Mouse (Mus musculus): Measurements from ENCODE around the gene Kank2. TPM values are rescaled to one million over a fixed set of nuclear protein-coding genes. Genes with fewer than 3 reads are reported as not detected.

Gene Kank2
- polyA plus RNA-seq, 1 experiment from 2014 or later, result 14.3 TPM

DNA sequence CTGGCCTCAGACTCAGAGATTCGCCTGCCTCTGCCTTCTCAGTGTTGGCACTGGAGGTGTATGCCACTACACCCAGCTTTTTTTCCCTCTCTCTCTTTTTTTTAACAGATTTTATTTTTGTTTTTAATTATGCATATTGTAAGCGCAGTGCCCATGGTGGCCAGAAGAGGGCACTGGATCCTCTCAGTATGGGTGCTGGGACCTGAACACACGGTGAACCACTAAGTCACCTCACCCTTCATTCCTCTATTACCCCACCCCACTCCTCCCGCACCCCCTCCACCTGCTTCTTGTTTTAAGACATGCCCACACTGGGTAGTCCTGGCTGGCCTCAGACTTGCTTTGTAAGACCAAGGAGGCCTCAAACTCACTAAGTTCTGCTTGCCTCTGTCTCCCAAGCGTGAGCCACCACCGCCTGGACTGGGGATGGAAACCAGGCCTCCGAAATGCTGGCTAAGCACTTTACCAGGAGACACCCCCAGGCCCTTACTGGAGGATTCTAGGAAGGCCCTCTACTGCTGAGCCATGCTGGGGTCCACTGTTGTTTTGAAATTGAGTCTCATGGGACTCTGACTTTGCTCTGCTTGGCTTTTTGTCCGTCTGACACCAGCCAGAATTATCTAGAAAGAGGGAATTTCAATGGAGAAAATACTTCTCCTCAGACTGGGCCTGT, 41.7 kb upstream of the Kank2 start:
- Histone ChIP-seq H3K27ac (ENCODE audit: low read depth, low read length) (no peak overlapping the region), H3K9ac (ENCODE audit: low read depth, low read length) (no peak overlapping the region), H3K4me3 (ENCODE audit: low read length) (no peak overlapping the region), H3K36me3 (ENCODE audit: control insufficient read depth, insufficient read depth, low read length) (peaks cover 64% of the 10 kb centered on the region), H3K9me3 (ENCODE audit: control insufficient read depth, low read length) (no peaks in the 10 kb centered on the region), H3K4me2 (replicated peaks; ENCODE audit: low read depth, low read length) (no peak overlapping the region), H3K27me3 (ENCODE audit: control insufficient read depth, insufficient read depth, low read length) (no peaks in the 10 kb centered on the region), H3K4me1 (ENCODE audit: control insufficient read depth, insufficient read depth, low read length) (no peaks in the 10 kb centered on the region)
- ATAC-seq (ENCODE audit: low FRiP score, low TSS enrichment), result peak; percentile 44; the same call in 1 of the 2 replicates
- 66% methylated on average over 8 of the region's 8 CpGs for WGBS

DNA sequence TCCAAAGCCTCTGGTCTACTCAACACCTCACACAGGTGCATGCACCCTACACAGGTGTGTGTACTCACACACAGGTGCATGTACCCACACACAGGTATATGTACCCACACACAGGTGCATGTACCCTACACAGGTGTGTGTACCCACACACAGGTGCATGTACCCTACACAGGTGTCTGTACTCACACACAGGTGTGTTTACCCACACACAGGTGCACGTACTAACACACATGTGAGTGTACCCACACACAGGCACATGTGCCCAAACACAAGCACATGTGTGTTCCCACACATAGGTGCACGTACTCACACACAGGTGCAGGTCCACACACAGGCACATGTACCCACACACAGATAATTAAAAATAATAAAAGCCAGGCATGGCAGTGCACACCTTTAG, 39.1 kb upstream of the Kank2 start:
- Histone ChIP-seq H3K9ac (ENCODE audit: low read depth, low read length) (no peak overlapping the region), H3K4me3 (ENCODE audit: low read length) (no peak overlapping the region), H3K27ac (ENCODE audit: low read depth, low read length) (no peak overlapping the region), H3K4me2 (replicated peaks; ENCODE audit: low read depth, low read length) (no peak overlapping the region), H3K9me3 (ENCODE audit: control insufficient read depth, low read length) (no peaks in the 10 kb centered on the region), H3K27me3 (ENCODE audit: control insufficient read depth, insufficient read depth, low read length) (no peaks in the 10 kb centered on the region), H3K4me1 (ENCODE audit: control insufficient read depth, insufficient read depth, low read length) (no peaks in the 10 kb centered on the region), H3K36me3 (ENCODE audit: control insufficient read depth, insufficient read depth, low read length) (peaks cover 48% of the 10 kb centered on the region)
- no peak for ATAC-seq (ENCODE audit: low FRiP score, low TSS enrichment)
- 90% methylated on average over 2 of the region's 2 CpGs for WGBS

DNA sequence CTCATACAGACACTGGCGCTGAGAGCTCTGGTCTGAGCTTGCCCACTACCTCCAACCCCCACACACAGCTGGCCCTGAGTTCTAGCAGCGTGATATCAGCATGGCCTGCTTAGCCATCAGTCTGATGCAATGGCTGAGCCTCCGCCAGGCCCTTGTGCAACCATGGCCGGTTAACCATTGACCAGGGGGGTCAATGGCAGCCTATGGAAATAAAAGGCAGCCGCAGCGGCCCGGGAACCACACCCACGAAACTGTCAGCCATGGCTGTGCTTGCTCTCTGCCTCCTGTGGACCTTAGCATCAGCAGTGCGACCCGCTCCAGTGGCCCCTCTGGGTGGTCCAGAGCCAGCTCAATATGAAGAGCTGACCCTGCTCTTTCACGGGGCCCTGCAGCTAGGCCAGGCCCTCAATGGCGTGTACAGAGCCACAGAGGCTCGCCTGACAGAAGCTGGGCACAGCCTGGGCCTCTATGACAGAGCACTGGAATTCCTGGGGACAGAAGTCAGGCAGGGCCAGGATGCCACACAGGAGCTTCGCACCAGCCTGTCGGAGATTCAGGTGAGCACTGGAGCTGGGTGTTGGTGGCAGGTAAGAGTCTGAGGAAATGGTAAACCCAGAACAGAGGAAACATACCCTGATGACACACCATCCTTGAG, 36.8 kb upstream of the Kank2 start, which contains the start of gene Angptl8:
Angptl8 (plus strand) TSS at position 253 of the 655 bp plus-strand sequence.
- H3K9me3 ChIP-seq (ENCODE audit: control insufficient read depth, low read length), result no peaks in the 10 kb centered on the region
- H3K9ac ChIP-seq (ENCODE audit: low read depth, low read length), result 0 out of 2 replicates have a peak within 1 kb of the TSS, but pooled peaks have one; percentile 28
- 72% methylated on average over 15 of the region's 15 CpGs for WGBS
- H3K36me3 ChIP-seq (ENCODE audit: control insufficient read depth, insufficient read depth, low read length), result peaks cover 49% of the 10 kb centered on the region
- peak; percentile 47; the same call in 1 of the 2 replicates for ATAC-seq (ENCODE audit: low FRiP score, low TSS enrichment)
- peak within 1 kb of the TSS; percentile 49; the same call in 1 of the 2 replicates for H3K27ac ChIP-seq (ENCODE audit: low read depth, low read length)
- no peak within 1 kb of the TSS for H3K4me2 ChIP-seq (replicated peaks; ENCODE audit: low read depth, low read length)
- H3K4me1 ChIP-seq (ENCODE audit: control insufficient read depth, insufficient read depth, low read length), result no peaks in the 10 kb centered on the region
- H3K27me3 ChIP-seq (ENCODE audit: control insufficient read depth, insufficient read depth, low read length), result no peaks in the 10 kb centered on the region
- H3K4me3 ChIP-seq (ENCODE audit: low read length), result no peak within 1 kb of the TSS

DNA sequence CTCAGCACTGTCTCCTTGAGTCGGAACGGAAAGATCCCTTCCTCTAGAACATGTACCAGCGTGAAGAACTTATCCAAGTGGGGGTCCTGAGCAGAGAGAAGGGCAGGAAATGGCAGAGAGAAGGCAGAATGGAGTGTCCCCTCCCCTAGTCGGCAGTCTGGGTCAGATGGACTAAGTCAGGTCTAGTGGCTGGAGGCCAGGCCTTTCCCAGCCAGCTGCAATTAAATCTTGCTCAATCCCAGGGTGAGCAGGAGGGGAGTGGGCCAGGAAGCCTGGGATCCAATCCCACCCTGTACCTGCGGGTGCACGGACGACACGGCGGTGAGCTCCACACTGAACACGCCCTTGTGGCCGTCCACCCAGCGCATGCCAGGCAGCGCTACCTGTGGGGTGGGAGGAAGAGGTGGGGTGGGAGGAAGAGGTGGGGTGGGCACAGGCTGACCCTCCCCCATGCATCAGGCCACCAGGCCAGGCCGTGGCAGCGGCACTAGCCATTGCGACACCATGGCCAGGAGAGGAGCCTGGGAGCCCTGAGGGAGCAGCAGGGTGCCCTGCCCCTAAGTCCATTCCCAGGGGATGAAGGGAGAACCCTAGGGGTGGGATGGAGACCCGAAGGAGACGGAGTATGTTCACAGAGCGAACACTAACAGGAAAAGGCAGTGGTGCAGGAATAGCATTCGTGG, 33.2 kb upstream of the Kank2 start:
- H3K27ac ChIP-seq (ENCODE audit: low read depth, low read length), result no peak overlapping the region
- H3K27me3 ChIP-seq (ENCODE audit: control insufficient read depth, insufficient read depth, low read length), result no peaks in the 10 kb centered on the region
- no peak overlapping the region for H3K4me3 ChIP-seq (ENCODE audit: low read length)
- H3K4me1 ChIP-seq (ENCODE audit: control insufficient read depth, insufficient read depth, low read length), result no peaks in the 10 kb centered on the region
- no peaks in the 10 kb centered on the region for H3K9me3 ChIP-seq (ENCODE audit: control insufficient read depth, low read length)
- no peak overlapping the region for H3K4me2 ChIP-seq (replicated peaks; ENCODE audit: low read depth, low read length)
- ATAC-seq (ENCODE audit: low FRiP score, low TSS enrichment), result no peak
- 92% methylated on average over 20 of the region's 20 CpGs for WGBS
- peaks cover 58% of the 10 kb centered on the region for H3K36me3 ChIP-seq (ENCODE audit: control insufficient read depth, insufficient read depth, low read length)
- no peak overlapping the region for H3K9ac ChIP-seq (ENCODE audit: low read depth, low read length)

DNA sequence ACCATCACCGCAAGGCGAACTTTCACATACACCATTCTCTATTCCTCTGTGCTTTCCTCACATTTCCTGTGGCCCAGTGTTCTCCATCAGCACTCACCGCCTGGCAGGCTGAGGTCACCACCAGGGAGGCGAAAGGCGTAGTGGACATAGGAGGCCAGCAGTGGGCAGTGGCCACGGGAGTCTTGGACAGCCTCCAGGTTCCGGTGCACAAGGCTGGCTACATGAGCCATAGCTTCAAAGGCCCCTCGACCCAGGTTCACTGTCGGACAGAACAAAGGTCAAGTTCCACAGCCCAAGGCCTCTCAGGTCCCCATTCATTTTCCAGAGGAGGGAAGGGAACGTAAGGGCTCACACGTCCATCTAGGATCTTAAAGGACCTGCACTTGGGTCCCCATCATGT, 32.4 kb upstream of the Kank2 start:
- Histone ChIP-seq H3K36me3 (ENCODE audit: control insufficient read depth, insufficient read depth, low read length) (peaks cover 55% of the 10 kb centered on the region), H3K4me2 (replicated peaks; ENCODE audit: low read depth, low read length) (no peak overlapping the region), H3K27me3 (ENCODE audit: control insufficient read depth, insufficient read depth, low read length) (no peaks in the 10 kb centered on the region), H3K9ac (ENCODE audit: low read depth, low read length) (no peak overlapping the region), H3K4me1 (ENCODE audit: control insufficient read depth, insufficient read depth, low read length) (no peaks in the 10 kb centered on the region), H3K9me3 (ENCODE audit: control insufficient read depth, low read length) (no peaks in the 10 kb centered on the region), H3K27ac (ENCODE audit: low read depth, low read length) (no peak overlapping the region), H3K4me3 (ENCODE audit: low read length) (no peak overlapping the region)
- 81% methylated on average over 11 of the region's 11 CpGs for WGBS
- ATAC-seq (ENCODE audit: low FRiP score, low TSS enrichment), result no peak

DNA sequence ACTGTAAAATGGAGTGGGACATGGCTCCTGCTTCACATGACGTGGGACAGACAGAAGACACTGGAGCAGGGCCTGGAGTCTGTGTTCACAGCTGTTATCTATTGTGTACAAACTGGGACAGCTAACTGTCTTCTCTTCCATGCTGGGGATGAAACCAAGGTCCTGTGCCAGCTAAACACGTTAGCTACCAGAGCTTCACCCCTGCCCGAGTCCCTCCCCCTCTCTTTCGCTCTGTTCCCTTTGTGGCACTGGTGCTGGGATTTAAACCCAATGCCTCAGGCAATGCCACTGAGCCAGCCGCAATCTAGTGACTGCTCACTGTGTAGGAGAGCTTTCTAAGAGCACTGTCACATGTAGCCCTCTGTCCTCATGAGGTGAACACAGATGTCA, 31.9 kb upstream of the Kank2 start:
- Histone ChIP-seq H3K9me3 (ENCODE audit: control insufficient read depth, low read length) (no peaks in the 10 kb centered on the region), H3K4me3 (ENCODE audit: low read length) (no peak overlapping the region), H3K9ac (ENCODE audit: low read depth, low read length) (no peak overlapping the region), H3K4me1 (ENCODE audit: control insufficient read depth, insufficient read depth, low read length) (0 out of 2 replicates have a peak, but pooled peaks cover 1% of the 10 kb centered on the region), H3K4me2 (replicated peaks; ENCODE audit: low read depth, low read length) (no peak overlapping the region), H3K36me3 (ENCODE audit: control insufficient read depth, insufficient read depth, low read length) (peaks cover 54% of the 10 kb centered on the region), H3K27me3 (ENCODE audit: control insufficient read depth, insufficient read depth, low read length) (no peaks in the 10 kb centered on the region), H3K27ac (ENCODE audit: low read depth, low read length) (no peak overlapping the region)
- 87% methylated on average over 5 of the region's 5 CpGs for whole genome bisulfite sequencing
- no peak for ATAC-seq (ENCODE audit: low FRiP score, low TSS enrichment)

DNA sequence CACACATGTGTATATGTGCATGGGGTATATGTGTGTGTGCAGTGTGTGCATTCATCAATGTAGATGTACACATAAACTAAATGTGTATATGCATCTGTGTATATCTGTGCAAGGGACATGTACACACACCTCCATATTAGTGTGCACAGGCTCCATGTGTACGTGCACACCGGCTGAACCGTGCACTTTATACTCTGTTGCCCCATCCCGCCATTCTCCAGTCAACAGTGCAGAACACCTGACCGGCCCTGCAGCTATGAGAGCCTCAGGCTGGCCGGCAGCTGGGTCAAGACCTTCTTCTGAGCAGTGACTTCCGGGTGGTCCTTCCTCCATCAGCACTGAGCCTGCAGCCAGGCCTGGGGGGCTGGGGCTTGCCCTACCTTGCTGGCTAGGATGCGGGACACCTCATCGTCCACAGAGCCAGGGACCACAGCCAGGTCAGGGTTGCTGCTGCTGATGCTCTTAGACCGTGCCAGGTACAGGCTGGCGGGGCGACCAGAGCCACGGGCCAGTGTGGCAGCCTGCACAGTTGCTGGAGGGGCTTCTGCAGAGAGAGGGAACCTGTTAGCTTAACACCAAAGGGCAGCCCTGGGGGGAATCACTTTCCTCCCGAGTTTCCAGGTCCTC, 31.4 kb upstream of the Kank2 start:
- Histone ChIP-seq H3K9ac (ENCODE audit: low read depth, low read length) (no peak overlapping the region), H3K27me3 (ENCODE audit: control insufficient read depth, insufficient read depth, low read length) (no peaks in the 10 kb centered on the region), H3K27ac (ENCODE audit: low read depth, low read length) (no peak overlapping the region), H3K4me3 (ENCODE audit: low read length) (no peak overlapping the region), H3K4me1 (ENCODE audit: control insufficient read depth, insufficient read depth, low read length) (0 out of 2 replicates have a peak, but pooled peaks cover 6% of the 10 kb centered on the region), H3K9me3 (ENCODE audit: control insufficient read depth, low read length) (no peaks in the 10 kb centered on the region), H3K36me3 (ENCODE audit: control insufficient read depth, insufficient read depth, low read length) (peaks cover 50% of the 10 kb centered on the region), H3K4me2 (replicated peaks; ENCODE audit: low read depth, low read length) (no peak overlapping the region)
- 88% methylated on average over 14 of the region's 14 CpGs for WGBS
- ATAC-seq (ENCODE audit: low FRiP score, low TSS enrichment), result no peak

DNA sequence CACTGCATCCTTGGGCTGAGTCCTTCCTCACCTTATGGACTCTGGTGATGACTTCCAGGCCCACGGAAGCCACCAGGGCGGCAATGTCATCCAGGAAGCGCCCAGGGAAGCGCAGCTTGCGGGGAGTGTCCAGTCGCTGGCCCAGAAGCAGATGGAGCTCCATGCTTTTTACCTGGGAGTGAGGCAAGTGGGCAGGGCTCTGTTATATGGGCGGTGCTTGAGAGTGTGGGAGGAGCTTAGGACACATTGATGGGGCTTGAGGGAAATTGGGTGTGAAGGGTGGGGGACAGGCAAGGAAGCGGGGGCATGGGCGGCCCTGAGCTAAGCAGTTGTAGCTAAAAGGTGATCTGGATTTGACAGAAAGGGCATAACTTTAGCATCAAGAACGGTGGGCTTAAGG, 25.8 kb upstream of the Kank2 start:
- peaks cover 32% of the 10 kb centered on the region for H3K36me3 ChIP-seq (ENCODE audit: control insufficient read depth, insufficient read depth, low read length)
- H3K9me3 ChIP-seq (ENCODE audit: control insufficient read depth, low read length), result no peaks in the 10 kb centered on the region
- 0 out of 2 replicates have a peak, but pooled peaks cover 7% of the 10 kb centered on the region for H3K4me1 ChIP-seq (ENCODE audit: control insufficient read depth, insufficient read depth, low read length)
- H3K27me3 ChIP-seq (ENCODE audit: control insufficient read depth, insufficient read depth, low read length), result no peaks in the 10 kb centered on the region
- no peak for ATAC-seq (ENCODE audit: low FRiP score, low TSS enrichment)
- H3K9ac ChIP-seq (ENCODE audit: low read depth, low read length), result no peak overlapping the region
- WGBS, result 67% methylated on average over 10 of the region's 10 CpGs
- H3K4me3 ChIP-seq (ENCODE audit: low read length), result no peak overlapping the region
- H3K4me2 ChIP-seq (replicated peaks; ENCODE audit: low read depth, low read length), result no peak overlapping the region
- no peak overlapping the region for H3K27ac ChIP-seq (ENCODE audit: low read depth, low read length)
